Mouse (Mus musculus): ENCODE results near the gene Foxf1.

GRCm38 (mm10) chr8:121035611-121036010, 48.6 kb upstream of the Foxf1 start:
- no peak for TF ChIP-seq POLR2A (IDR thresholded peaks at IDR 0.05; ENCODE audit: borderline replicate concordance, low read depth, low read length)
- TF ChIP-seq CTCF (IDR thresholded peaks at IDR 0.05; ENCODE audit: low read depth, low read length): no peak

Measured in bone marrow macrophage, adult 2 months (primary cell).